Mouse (Mus musculus) kidney, adult 2 months (tissue): ENCODE measurements around the gene Abtb2. TPM values are rescaled to one million over a fixed set of nuclear protein-coding genes. Genes with fewer than 3 reads are reported as not detected.
A peak's percentile ranks its signal among the peaks of the same experiment; 100 is the strongest.

Experiments used
- DNase-seq: peaks from one replicate; pipeline ENCODE4 v3.0.0; 2021
- H3K27ac ChIP-seq: fragments of 200-500 bp; 2 replicates; pipeline ENCODE4 v1.5.1; 2012; ENCODE audit warnings: low read depth, low read length, control low read depth, inconsistent platforms; ENCODE audit not compliant: insufficient read depth
- H3K27me3 ChIP-seq: fragments of 200-500 bp; replicated peaks from 2 replicates; pipeline ENCODE4 v1.6.1; 2012; ENCODE audit warnings: mild to moderate bottlenecking, moderate library complexity, low read length, inconsistent platforms; ENCODE audit not compliant: control insufficient read depth, insufficient read depth
- H3K36me3 ChIP-seq: fragments of 200-500 bp; 2 replicates; pipeline ENCODE4 v1.6.1; 2012; ENCODE audit warnings: mild to moderate bottlenecking, moderate library complexity, low read length, inconsistent platforms; ENCODE audit not compliant: control insufficient read depth, insufficient read depth
- H3K4me1 ChIP-seq: fragments of 200-500 bp; 2 replicates; pipeline ENCODE4 v1.6.1; 2011; ENCODE audit warnings: low read length; ENCODE audit not compliant: control insufficient read depth, insufficient read depth
- H3K4me3 ChIP-seq: fragments of 200-500 bp; 2 replicates; pipeline ENCODE4 v1.5.1; 2011; ENCODE audit warnings: mild to moderate bottlenecking, low read depth, low read length, control low read depth; ENCODE audit not compliant: insufficient read depth
- CTCF ChIP-seq: fragments of 200-500 bp; conservative IDR thresholded peaks from 2 replicates; pipeline ENCODE4 v1.5.1; 2011; ENCODE audit warnings: low read depth, mild to moderate bottlenecking, control low read depth, low read length, moderate library complexity, mixed read lengths; ENCODE audit not compliant: insufficient read depth, insufficient read length
- POLR2A ChIP-seq: fragments of 200-500 bp; IDR thresholded peaks from one replicate; pipeline ENCODE4 v1.6.1; 2011; ENCODE audit warnings: low read depth, low read length, control low read depth
- WGBS: fragments of 180-500 bp; shearing (Covaris S2); methylation state at CpG from one replicate; pipeline ENCODE4 v1.1.7; 2018; 5-methylcytosine and 5-hydroxymethylcytosine counted together
- polyA plus RNA-seq: library from polyadenylated mRNA; depleted of rRNA; stranded (reverse); fragments of >200 nt; gene quantifications from 2 replicates; pipeline ENCODE4 v1.2.3, GENCODE M21; 2012

Abtb2 gene
- polyA plus RNA-seq, 1 experiment, result 11.6 TPM

DNA sequence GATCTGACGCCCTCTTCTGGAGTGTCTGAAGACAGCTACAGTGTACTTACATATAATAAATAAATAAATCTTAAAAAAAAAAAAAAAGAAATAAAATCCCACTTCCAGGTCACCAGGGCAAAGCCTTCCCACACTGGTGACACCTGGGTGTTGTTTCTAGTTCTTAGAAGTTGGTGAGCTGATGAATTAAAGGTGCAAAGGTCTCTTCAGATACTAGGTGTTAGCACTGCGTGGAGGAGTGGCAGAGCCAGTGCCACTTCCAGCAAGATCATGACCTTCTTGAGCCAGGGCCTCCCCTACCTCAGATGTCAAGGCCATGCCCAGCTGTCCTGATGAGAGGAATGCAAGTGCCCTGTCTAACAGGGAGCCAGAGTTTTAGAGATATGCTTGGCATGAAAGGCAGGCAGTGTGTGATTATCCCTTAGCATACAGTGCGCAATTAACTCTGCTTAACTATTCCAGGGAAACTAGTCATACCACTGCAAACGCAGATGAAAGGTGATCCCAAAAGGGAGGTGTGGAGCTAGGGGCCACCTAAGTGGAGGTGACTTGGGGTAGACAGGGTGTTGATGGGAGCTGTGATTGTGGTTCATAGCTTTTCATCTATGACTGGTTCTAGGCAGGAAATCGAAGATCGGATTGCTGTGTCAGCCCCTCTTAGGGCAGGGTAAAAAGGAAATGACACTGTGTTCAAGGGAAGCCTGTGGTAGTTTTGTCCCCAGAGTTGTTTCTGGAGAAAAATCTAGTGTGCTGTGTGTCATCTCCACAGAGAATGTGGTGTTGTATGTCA lies 66.2 kb downstream of the Abtb2 start:
- no peaks in the 10 kb centered on the region for H3K36me3 ChIP-seq
- no peaks in the 10 kb centered on the region for H3K27me3 ChIP-seq
- no peak overlapping the region for H3K27ac ChIP-seq
- H3K4me1 ChIP-seq, result peaks cover 8% of the 10 kb centered on the region
- DNase-seq, result peak; percentile 34
- TF ChIP-seq CTCF, result no peak
- TF ChIP-seq POLR2A, result no peak
- H3K4me3 ChIP-seq, result no peak overlapping the region
- WGBS, result 59% methylated on average over 6 of the region's 6 CpGs

GRCm38 (mm10) chr2:103632926-103633250 lies 66.8 kb downstream of the Abtb2 start:
- H3K36me3 ChIP-seq, result no peaks in the 10 kb centered on the region
- peaks cover 8% of the 10 kb centered on the region for H3K4me1 ChIP-seq
- no peak for DNase-seq
- 75% methylated on average over 2 of the region's 2 CpGs for WGBS
- TF ChIP-seq CTCF (no peak), POLR2A (no peak)
- H3K4me3 ChIP-seq, result no peak overlapping the region
- H3K27ac ChIP-seq, result no peak overlapping the region
- H3K27me3 ChIP-seq, result no peaks in the 10 kb centered on the region; the same call in 1 of the 2 replicates

DNA sequence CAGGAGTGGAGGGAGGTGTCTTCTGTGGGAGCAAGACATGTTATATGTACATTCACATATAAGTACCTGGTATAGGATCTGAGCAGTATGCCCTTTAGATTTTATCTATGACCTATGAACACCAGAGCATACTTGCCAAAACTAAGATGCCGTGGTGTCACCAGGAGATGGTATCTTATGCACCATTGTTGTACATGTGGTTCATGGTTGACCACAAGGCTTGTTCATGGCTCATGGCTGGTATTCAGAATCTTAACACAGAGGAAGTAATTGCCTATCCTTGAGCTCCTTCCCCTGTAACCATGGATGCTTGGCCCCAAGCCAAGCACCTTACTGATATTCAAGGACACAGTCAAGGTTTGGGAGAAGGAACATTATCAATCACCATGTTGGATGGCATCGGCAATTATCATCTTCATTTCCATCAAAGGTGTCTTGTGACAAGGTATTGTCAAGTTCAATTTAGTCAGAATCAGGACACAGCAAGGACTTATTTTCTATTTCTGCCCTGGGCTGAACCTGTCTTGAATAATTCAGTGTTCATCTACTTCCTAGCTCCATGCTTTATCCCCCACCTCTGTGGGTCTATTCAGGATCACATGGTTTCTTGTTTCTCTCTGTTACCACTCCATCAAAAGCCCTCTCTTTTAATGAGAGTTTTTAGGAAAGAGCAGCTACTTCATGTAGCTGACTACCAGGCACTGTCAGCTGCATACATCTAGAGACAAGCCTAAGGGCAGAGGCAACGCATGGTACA lies 69.8 kb downstream of the Abtb2 start:
- Histone ChIP-seq H3K4me1 (peaks cover 8% of the 10 kb centered on the region), H3K27me3 (no peaks in the 10 kb centered on the region; the same call in 1 of the 2 replicates), H3K36me3 (no peaks in the 10 kb centered on the region), H3K4me3 (no peak overlapping the region), H3K27ac (no peak overlapping the region)
- WGBS, result 94% methylated on average over 3 of the region's 3 CpGs
- TF ChIP-seq POLR2A, result no peak
- TF ChIP-seq CTCF, result no peak
- no peak for DNase-seq

GRCm38 (mm10) chr2:103637385-103637784 lies 71.3 kb downstream of the Abtb2 start:
- no peak for TF ChIP-seq POLR2A
- TF ChIP-seq CTCF, result no peak
- no peak for DNase-seq
- 86% methylated on average over 1 of the region's 1 CpGs for WGBS
- no peak overlapping the region for H3K27ac ChIP-seq
- no peaks in the 10 kb centered on the region for H3K36me3 ChIP-seq
- H3K4me3 ChIP-seq, result no peak overlapping the region
- H3K4me1 ChIP-seq, result peaks cover 5% of the 10 kb centered on the region
- no peaks in the 10 kb centered on the region; the same call in 1 of the 2 replicates for H3K27me3 ChIP-seq

DNA sequence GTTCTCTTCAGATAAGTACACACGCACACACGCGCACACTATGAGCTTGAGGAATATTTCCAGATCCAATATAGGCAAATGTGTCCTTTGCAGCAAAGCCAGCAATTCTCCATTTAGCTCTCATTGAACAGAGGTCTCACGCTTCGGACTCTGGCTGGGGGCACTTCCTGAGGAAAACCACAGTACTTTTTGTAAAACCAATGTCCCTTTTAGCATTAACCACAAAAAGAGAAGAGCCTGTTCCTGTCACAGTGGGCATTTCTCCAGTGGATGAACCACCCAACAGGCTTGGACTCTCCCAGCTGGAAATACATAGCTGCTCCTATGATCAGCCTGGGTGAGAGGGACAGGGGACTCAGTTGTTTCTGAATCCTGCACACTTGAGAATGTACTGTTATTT lies 71.8 kb downstream of the Abtb2 start:
- no peak for DNase-seq
- 95% methylated on average over 5 of the region's 5 CpGs for WGBS
- no peak overlapping the region for H3K4me3 ChIP-seq
- no peak overlapping the region for H3K27ac ChIP-seq
- no peaks in the 10 kb centered on the region for H3K36me3 ChIP-seq
- no peaks in the 10 kb centered on the region; the same call in 1 of the 2 replicates for H3K27me3 ChIP-seq
- no peak for TF ChIP-seq POLR2A
- no peak for TF ChIP-seq CTCF
- no peaks in the 10 kb centered on the region; the same call in 1 of the 2 replicates for H3K4me1 ChIP-seq

DNA sequence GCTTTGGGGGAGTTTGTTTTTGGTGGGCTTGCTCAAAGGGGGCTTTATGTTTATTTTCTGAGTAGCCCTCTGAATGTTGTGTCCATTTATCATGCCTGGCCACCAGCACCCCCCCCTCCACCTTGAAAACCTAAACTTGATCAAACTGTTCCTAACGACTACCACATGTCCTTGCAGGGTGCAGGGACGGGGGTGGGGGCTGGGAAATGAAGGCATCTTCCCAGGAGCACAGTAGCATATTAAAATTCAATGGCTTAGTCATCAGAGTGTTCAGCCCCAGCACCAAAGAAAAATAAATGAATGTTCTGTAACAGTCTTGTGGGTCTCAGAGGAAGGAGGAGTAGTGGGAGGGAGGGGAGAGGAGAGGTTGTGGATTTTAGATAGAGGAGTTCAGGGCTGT lies 73.6 kb downstream of the Abtb2 start:
- WGBS, result 58% methylated on average over 2 of the region's 2 CpGs
- no peak overlapping the region for H3K4me3 ChIP-seq
- H3K27me3 ChIP-seq, result no peaks in the 10 kb centered on the region; the same call in 1 of the 2 replicates
- DNase-seq, result no peak
- H3K27ac ChIP-seq, result no peak overlapping the region
- TF ChIP-seq CTCF (no peak), POLR2A (no peak)
- no peaks in the 10 kb centered on the region for H3K4me1 ChIP-seq
- H3K36me3 ChIP-seq, result no peaks in the 10 kb centered on the region

GRCm38 (mm10) chr2:103640861-103641260 lies 74.8 kb downstream of the Abtb2 start:
- 75% methylated on average over 2 of the region's 2 CpGs for WGBS
- no peaks in the 10 kb centered on the region for H3K36me3 ChIP-seq
- DNase-seq, result no peak
- H3K27ac ChIP-seq, result no peak overlapping the region
- TF ChIP-seq POLR2A, result no peak
- no peak for TF ChIP-seq CTCF
- no peaks in the 10 kb centered on the region; the same call in 1 of the 2 replicates for H3K27me3 ChIP-seq
- no peak overlapping the region for H3K4me3 ChIP-seq
- no peaks in the 10 kb centered on the region for H3K4me1 ChIP-seq
